Mouse (Mus musculus) mouse trophoblast stem cell (cell line): ENCODE results near the gene Nfia.

Source experiments
- in situ Hi-C, 2 experiments: fragments of 300-500 bp; cut with MseI, MboI; formaldehyde crosslinking; loops; 2 replicates in 1 of 2; 3 replicates in 1 of 2; pipeline ENCODE4 v1.15.1; 2025

Nfia gene

DNA sequence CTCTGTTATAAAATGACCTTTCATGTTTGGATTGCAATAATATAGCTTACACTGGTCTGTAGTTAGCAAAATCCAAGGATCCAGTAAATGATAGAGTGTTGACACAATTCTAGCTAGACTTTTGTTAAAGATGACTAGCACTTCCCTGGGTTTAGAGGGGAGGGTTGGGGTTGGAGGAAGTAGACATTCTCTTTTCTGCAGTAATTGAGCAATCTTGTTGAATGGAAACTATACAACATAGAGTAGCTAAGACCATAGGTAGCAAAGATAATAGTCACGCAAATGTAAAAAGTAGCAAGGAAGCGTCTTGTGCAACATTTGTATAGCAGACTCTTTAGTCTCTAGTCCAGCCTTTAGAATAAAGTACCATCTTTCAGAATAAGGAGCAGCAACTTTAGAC is 163.8 kb downstream of the Nfia start:
- in situ Hi-C loops, result no loop called here

DNA sequence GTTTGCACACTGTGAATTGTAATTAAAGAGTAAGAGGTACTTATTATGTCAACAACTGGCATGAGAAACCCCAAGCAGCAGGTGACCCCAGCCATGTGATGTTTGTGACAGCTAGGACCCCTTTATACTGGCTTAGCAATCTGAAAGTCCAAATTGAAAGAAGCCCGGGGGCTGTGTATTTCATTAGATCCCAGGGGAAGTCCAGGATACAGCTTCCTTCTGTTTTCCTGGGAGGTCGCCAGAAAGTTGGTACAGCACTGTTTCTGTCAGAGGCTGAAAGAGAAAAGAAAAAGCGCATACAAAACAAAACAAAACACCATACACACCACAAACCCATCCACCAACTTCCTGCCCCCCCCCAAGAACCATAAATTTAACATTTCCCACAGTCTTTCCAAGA is 164.4 kb downstream of the Nfia start:
- in situ Hi-C loops, result no loop called here

DNA sequence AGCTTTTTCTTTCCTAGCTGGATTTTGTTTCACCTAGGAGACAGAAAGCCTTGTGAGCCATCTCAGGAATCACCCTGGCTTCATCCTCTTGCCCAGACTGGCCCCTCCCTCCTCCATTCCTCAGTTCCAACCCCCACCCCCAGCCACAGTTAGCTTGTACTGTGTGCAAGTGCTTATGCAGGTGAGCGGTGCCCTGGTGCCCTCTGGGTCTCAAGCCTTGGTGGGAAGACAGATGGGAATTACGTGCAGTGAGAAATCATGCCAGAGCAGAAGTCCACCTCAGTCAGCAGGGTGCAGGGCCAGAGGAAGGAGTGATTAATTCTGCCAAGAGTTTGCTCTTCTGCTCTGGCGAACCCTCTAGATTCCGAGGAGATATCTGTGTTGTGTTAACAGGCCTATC is 167.0 kb downstream of the Nfia start:
- in situ Hi-C loops, result no loop called here

DNA sequence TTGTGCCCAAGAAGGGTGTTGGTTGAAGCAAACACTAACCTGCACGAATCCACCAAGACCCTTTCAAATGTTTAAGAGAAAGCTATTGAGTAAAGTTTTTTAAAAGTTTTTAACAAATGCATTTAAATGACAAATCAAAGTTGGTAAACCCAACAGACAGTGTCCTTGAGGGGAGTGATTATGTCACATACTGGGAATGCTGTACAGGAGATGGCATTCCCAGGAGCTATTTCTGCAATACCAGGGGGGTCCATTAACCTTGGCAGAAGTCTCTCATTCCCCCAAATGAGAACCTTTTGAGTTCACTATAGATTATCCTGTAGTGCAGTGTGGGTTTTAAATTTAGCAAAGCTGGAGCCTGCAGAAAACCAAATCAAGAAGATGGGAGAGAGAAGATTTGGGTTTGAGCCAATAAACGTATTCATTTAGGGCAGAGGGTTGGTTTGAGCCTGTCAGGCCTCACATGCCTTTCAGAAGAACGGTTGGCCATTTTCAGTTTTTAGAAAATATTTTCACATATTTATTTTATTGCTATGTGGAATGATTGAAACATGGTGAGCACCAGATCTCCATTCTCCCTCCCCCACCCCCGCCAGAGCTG is 167.5 kb downstream of the Nfia start:
- in situ Hi-C loops, result no loop called here

DNA sequence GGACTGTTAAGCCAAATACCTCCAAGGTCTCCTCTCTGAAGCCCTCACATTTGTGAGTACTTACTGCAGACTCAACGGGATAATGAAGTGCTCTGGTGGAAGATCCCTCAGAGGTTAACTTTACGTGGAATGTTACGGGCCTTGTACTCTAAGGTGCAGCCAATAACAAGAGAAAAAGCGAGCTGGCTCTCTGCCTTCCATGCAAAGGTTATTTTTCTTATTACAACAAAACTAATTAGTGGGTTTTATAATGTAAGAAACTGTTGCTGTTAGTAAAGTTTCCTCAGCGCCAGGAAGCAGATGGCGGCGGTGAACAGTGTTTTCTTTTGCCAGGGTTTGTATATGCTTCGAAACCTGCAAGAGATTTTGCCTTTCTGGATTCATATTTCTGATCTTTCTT is 169.1 kb downstream of the Nfia start:
- in situ Hi-C loops, result no loop called here

- in situ Hi-C loops, result no loop called here
These were observed 171.8 kb downstream of the Nfia start for GRCm38 (mm10) chr4:97944309-97944708.

DNA sequence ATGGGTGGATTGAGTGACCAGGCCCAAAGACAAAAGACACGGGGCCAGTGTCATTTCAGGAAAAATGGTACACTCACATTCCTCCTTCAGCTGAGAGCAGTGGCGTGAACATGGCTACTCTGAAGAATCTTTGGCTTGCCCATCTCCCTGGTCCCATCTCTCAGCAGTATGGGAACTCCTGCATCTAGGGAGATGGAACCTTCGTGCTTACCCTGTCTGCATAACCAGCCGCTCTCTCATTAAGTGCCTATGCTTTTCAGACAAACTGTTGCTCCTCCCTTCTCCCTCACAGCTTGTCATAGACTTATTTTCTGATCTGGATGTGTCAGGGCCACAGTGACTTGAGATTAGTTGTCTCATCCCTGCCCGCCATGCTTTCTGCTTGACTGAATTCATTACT is 174.9 kb downstream of the Nfia start:
- in situ Hi-C loops, result no loop called here

DNA sequence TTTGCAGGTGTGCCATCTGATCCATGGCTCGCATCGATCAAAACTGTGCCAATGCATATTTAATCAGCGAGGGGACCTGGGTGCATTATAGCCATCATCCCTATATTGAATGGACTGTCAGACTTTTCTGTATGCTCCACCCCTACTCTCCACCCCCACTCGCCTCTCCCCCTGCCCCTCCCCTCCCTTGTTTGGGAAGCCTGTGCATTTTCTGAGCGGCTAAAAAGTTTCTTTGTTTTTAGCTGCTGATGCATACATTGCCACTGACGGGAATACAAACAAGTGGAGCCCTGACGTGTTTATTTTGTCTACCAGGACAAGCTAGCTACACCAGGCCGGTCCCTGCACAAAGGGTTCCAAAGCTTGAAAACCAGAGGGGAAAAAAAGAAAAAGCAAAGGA is 175.7 kb downstream of the Nfia start:
- in situ Hi-C loops, result no loop called here

DNA sequence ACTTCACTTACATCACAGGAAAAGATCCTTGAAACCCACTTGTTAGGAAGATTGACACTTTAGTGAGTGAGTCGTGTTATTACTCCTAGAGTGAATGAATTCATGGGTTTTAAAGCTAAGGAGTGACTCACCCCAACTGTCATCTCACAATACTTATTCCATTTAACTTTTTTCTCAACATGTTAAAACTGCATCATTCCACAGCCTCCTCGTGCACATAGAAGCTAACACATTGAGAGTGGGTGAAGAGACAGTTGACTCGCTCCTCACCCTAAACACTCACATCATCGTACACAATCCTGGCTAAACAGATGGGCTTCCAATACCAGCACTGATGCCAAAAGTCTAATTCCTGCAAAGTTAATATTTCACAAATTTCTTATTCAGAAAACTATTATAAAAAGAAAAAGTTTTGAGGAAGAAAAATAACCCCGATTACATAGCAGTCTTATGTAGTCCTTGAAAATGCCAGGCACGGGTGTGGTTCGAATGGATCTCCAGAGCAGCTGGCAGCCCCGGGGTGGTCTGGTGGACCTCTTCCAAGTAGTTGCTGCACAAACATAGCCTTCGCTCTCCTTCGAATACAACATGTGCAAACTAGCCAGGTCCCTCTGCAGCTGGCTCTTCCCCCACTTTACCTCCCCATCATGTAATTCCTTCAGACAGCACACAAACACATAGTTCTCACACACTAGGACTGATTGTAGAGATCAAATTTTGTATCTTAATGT is 178.0 kb downstream of the Nfia start:
- in situ Hi-C loops, result no loop called here

DNA sequence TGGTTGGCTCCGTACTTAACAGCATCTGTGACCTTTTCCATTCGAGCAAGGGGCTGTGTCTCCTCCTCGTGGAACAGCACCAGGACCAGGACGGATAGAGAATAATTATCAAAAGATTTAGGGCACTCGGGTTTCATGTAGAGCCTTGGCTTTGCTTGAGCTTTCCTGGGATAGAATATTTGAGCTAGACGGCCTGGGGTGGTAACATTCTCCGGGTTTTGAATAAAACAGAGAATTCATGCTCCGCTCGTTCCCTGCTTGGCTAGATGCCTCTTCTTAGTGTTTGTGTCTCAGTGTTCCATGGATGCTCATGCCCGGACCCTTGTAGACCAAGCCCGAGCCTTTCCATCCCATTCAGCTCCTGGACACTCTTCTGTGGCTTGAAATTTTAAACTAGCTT is 181.4 kb downstream of the Nfia start:
- in situ Hi-C loops, result no loop called here

- in situ Hi-C loops, result no loop called here
These were observed 185.6 kb downstream of the Nfia start for GRCm38 (mm10) chr4:97958121-97958520.

GRCm38 (mm10) chr4:97962856-97963255 is 190.3 kb downstream of the Nfia start:
- in situ Hi-C loops, result no loop called here

GRCm38 (mm10) chr4:97963951-97964350 is 191.4 kb downstream of the Nfia start:
- in situ Hi-C loops, result no loop called here

- in situ Hi-C loops, result no loop called here
These were observed 196.3 kb downstream of the Nfia start for GRCm38 (mm10) chr4:97968786-97969348.

- in situ Hi-C loops, result no loop called here
These were observed 200.5 kb downstream of the Nfia start for GRCm38 (mm10) chr4:97973064-97973463.

DNA sequence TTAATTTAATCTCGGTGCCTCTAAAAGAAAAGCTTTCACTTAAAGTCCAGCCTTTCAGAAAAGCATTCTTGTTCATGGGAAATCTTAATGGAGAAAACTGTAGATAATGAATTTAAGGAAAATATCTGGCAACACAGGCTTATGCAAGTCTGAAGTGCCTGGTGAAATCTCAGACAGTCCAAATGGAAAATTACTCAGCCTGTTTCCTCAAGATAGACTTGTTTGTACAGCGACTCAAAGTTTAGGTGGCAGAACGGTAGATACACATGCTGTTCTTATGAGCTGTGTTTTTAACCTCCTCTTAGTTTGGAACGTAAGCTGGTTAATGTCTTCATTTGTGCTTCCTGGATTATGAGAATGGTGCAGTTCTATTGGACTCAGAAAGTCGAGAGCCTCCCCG is 201.5 kb downstream of the Nfia start:
- in situ Hi-C loops, result no loop called here

- in situ Hi-C loops, result no loop called here
These were observed 204.4 kb downstream of the Nfia start for GRCm38 (mm10) chr4:97976891-97977290.

DNA sequence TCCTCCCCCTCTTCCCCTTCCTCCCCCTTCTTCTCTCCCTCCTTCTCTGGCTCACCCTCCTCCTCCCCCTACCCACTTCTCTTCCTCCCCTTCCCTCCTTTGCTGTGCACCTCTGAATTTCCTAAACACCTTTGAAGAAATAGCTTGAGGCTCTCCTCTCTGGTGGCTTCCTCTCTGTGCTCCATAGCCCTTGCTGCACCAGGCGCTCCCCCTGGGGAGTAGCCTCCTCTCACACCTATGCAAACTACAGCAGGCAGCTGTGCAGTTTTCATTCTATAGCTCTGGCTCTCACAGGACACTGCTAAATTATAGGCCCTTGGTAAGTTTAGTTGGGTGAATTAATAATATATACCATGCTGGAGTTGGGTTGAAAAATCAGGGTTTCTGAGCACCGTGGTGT is 211.8 kb downstream of the Nfia start:
- in situ Hi-C loops, result no loop called here

DNA sequence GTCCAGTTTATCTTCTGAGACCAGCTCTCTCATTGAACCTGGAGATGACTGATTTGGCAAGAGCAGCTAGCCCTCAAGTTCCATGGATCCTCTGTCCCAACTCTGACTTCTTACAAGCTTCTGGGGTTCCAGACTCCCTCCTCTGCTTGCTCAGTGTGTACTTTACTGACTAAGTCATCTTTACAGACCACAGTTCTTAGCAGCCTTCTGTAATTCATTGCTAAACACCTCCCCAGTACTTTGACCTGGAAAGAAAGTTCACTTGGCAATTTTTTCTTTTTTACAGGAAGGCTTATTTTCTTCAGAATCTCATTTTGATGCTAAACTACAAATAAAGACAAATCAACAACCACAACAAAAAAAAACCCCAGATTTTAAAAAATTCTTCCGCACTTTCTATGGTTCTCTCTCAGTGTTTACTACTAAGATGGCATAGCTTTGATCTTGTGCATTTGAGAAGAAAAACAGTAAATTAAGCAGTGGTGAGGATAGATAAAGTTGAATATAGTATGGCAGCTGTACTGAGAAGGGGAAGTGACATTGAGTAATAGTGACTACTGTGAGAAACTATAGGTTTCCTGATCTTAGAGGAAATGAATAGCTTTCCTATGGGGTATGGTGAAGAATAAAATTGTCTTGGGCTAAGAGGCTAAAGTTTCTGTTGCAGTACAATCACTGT is 213.7 kb downstream of the Nfia start:
- in situ Hi-C loops, result no loop called here

DNA sequence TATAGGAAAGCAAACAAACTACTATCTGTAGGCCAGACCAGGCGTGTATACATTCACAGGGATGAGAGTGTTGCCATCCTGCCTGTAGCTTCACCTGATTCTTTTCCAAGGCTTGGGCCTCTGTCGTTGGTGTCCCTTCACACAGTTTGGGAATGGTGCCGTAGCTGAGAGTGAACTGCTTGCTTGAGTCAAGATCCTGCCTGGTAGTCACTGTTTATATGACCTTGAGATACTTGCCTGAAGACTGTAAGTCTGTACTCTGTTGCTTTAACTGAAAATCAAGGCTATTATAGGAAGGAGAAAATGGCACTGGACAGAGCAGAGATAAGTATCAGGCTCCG is 214.2 kb downstream of the Nfia start:
- in situ Hi-C loops, result no loop called here

DNA sequence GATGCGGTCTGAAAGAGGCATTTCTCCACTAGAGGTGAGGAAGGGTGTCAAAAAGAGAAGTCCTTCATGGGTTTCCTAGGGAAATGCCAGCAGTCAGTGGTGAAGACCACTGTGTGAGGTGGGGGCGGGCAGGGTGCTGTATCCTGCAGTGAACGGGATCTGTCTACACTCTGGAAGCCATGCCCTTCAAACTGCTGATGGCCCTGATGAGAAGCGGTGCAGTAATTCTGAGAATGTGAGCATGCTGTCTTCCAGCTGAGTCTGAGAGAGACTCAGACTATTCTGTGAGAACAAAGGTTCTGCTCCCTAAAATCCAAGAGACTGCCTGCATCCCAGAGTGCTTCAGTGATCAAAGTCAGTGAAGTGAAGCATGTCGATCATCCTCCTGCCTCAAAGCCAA is 216.2 kb downstream of the Nfia start:
- in situ Hi-C loops, result no loop called here

- in situ Hi-C loops, result no loop called here
These were observed 217.9 kb downstream of the Nfia start for GRCm38 (mm10) chr4:97990431-97990830.

GRCm38 (mm10) chr4:97991395-97991794 is 218.9 kb downstream of the Nfia start:
- in situ Hi-C loops, result no loop called here
